Mouse (Mus musculus) small intestine, adult 2 months (tissue): ENCODE measurements around the gene Platr17. TPM values are rescaled to one million over a fixed set of nuclear protein-coding genes. Genes with fewer than 3 reads are reported as not detected.
A peak's percentile ranks its signal among the peaks of the same experiment; 100 is the strongest.

Experiments used
- H3K27ac ChIP-seq: fragments of 200-500 bp; 2 replicates; pipeline ENCODE4 v1.5.1; 2012; ENCODE audit warnings: low read depth, low read length, control low read depth, inconsistent platforms; ENCODE audit not compliant: insufficient read depth
- H3K27me3 ChIP-seq: fragments of 200-500 bp; 2 replicates; pipeline ENCODE4 v1.6.1; 2012; ENCODE audit warnings: mild to moderate bottlenecking, moderate library complexity, low read length, inconsistent platforms; ENCODE audit not compliant: control insufficient read depth, insufficient read depth
- H3K36me3 ChIP-seq: fragments of 200-500 bp; 2 replicates; pipeline ENCODE4 v1.6.1; 2012; ENCODE audit warnings: mild to moderate bottlenecking, low read length, control low read depth, inconsistent platforms; ENCODE audit not compliant: control insufficient read depth, insufficient read depth
- H3K4me1 ChIP-seq: fragments of 200-500 bp; 2 replicates; pipeline ENCODE4 v1.6.1; 2012; ENCODE audit warnings: low read length, inconsistent platforms, mixed read lengths; ENCODE audit not compliant: control insufficient read depth, insufficient read depth, insufficient read length
- H3K4me3 ChIP-seq: fragments of 200-500 bp; 2 replicates; pipeline ENCODE4 v1.5.1; 2012; ENCODE audit warnings: low read depth, mild to moderate bottlenecking, control low read depth, inconsistent platforms, low read length, moderate library complexity
- CTCF ChIP-seq: fragments of 200-500 bp; IDR thresholded peaks from 2 replicates; pipeline ENCODE4 v1.5.1; 2012; ENCODE audit warnings: low read depth, mild to moderate bottlenecking, control low read depth, inconsistent platforms, low read length, moderate library complexity, mixed read lengths; ENCODE audit not compliant: insufficient replicate concordance, insufficient read length; ENCODE audit errors: extremely low read depth
- POLR2A ChIP-seq: fragments of 200-500 bp; IDR thresholded peaks from 2 replicates; pipeline ENCODE4 v1.6.1; 2012; ENCODE audit warnings: low read depth, mild to moderate bottlenecking, control low read depth, inconsistent platforms, low read length, moderate library complexity
- WGBS: fragments of 180-500 bp; shearing (Covaris S2); methylation state at CpG from one replicate; pipeline ENCODE4 v1.1.7; 2018; 5-methylcytosine and 5-hydroxymethylcytosine counted together
- polyA plus RNA-seq: library from polyadenylated mRNA; depleted of rRNA; stranded (reverse); fragments of >200 nt; gene quantifications from 2 replicates; pipeline ENCODE4 v1.2.3, GENCODE M21; 2012

Gene Platr17
- polyA plus RNA-seq, 1 experiment: not detected

DNA sequence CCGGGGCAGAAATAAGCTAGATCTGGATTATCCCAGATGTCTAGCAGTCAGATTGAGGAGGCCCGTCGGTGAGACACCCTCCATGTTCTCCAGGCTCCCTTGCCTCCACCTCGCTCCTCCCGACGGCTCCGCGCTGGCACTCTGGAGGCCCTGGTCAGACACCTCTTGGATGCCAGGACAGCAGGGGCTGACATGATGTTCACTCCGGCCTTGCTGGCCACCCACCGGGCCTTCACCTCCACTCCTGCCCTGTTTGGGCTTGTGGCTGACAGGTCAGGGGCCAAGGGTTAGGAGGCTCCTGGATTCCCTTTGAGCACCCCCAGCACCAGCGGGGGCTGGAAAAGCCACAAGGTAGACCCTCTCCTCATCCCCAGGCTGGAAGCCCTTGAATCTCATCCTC is 27.0 kb downstream of the Platr17 start:
- TF ChIP-seq CTCF: no peak
- TF ChIP-seq POLR2A: no peak
- Histone ChIP-seq H3K4me3 (no peak overlapping the region), H3K27ac (no peak overlapping the region), H3K36me3 (peaks cover 21% of the 10 kb centered on the region), H3K27me3 (no peaks in the 10 kb centered on the region), H3K4me1 (peaks cover 2% of the 10 kb centered on the region; the same call in 1 of the 2 replicates)
- WGBS: 95% methylated on average over 11 of the region's 11 CpGs

DNA sequence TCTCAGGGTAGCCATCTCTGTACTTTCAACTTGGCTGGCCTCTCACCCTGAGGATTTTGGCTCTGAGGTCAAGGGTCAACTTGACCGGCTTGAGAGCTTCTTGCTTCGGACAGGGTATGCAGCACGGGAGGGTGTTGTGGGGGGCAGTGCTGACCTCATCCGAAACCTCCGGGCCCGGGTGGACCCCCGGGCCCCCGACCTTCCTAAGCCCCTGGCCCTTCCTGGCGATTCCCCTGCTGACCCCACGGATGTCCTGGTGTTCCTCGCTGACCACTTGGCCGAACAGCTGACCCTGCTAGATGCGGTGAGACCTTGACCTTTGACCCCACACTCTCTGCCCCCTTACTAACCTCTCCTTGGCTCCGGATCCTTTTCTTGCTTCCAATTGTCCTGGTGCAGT is 27.5 kb downstream of the Platr17 start:
- Histone ChIP-seq H3K4me1 (peaks cover 2% of the 10 kb centered on the region; the same call in 1 of the 2 replicates), H3K36me3 (peaks cover 17% of the 10 kb centered on the region), H3K27ac (no peak overlapping the region), H3K4me3 (no peak overlapping the region), H3K27me3 (no peaks in the 10 kb centered on the region)
- WGBS: 90% methylated on average over 14 of the region's 14 CpGs
- no peak for TF ChIP-seq POLR2A
- TF ChIP-seq CTCF: no peak

DNA sequence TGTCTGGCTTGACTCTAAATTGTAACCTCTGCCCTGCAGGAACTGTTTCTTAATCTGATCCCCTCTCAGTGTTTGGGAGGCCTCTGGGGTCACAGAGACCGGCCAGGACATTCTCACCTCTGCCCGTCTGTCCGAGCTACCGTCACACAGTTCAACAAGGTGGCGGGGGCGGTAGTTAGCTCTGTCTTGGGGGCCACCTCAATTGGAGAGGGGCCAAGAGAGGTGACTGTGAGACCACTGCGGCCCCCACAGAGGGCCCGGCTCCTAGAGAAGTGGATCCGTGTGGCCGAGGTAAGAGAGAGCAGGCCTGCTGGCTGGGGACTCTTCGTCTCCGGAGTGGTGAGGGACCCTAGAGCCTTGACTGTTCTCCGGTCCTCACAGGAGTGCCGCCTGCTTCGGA is 28.0 kb downstream of the Platr17 start:
- Histone ChIP-seq H3K36me3 (peaks cover 15% of the 10 kb centered on the region), H3K4me1 (peaks cover 2% of the 10 kb centered on the region; the same call in 1 of the 2 replicates), H3K4me3 (no peak overlapping the region), H3K27me3 (no peaks in the 10 kb centered on the region), H3K27ac (no peak overlapping the region)
- TF ChIP-seq POLR2A (no peak), CTCF (no peak)
- 94% methylated on average over 15 of the region's 15 CpGs for WGBS

DNA sequence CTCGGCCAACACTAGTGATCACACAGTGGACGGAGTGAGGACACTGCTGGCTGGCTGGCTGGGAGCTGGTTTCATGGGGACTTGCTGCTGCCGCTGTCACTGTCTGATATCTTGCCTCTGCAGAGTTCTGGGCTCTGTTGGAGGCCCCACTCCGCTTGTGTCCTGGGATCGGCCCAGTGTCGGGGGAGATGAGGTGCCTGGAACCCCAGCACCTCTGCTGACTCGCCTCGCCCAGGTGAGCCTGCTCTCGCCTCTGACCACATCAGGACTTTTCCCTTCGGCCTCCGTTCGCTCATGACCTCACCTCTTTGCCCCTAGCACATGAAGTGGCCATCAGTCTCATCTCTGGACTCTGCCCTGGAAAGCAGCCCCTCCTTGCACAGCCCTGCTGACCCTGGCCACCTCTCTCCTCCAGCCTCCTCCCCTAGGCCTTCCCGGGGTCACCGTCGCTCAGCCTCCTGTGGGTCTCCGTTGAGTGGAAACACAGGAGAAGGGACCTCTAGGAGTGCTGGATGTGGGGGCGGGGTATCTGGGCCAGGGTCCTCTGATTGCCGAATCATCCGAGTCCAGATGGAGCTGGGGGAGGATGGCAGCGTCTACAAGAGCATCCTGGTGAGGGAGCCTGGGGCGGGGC is 30.6 kb downstream of the Platr17 start:
- H3K36me3 ChIP-seq: peaks cover 11% of the 10 kb centered on the region; the same call in 1 of the 2 replicates
- peaks cover 8% of the 10 kb centered on the region for H3K4me1 ChIP-seq
- H3K27me3 ChIP-seq: no peaks in the 10 kb centered on the region
- no peak overlapping the region for H3K4me3 ChIP-seq
- H3K27ac ChIP-seq: no peak overlapping the region
- WGBS: 91% methylated on average over 21 of the region's 21 CpGs
- TF ChIP-seq POLR2A (no peak), CTCF (no peak)

DNA sequence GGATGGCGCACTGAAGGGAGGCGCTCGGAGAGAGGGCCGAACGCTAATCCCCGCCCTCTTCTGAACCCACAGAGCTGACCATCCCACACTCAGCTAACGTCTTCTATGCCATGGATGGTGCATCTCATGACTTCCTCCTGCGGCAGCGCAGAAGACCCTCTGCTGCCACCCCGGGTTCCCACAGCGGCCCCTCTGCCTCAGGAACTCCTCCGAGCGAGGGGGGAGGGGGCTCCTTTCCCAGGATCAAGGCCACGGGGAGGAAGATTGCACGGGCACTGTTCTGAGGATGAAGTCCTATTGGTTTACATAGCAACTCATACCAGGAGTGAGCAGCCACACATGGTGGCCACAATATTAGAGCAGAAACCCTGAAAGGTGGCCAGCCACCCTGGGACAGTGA is 32.1 kb downstream of the Platr17 start:
- TF ChIP-seq POLR2A (no peak), CTCF (no peak)
- WGBS: 86% methylated on average over 15 of the region's 15 CpGs
- Histone ChIP-seq H3K36me3 (peaks cover 11% of the 10 kb centered on the region; the same call in 1 of the 2 replicates), H3K4me1 (peaks cover 15% of the 10 kb centered on the region), H3K4me3 (no peak overlapping the region), H3K27ac (no peak overlapping the region), H3K27me3 (no peaks in the 10 kb centered on the region)

DNA sequence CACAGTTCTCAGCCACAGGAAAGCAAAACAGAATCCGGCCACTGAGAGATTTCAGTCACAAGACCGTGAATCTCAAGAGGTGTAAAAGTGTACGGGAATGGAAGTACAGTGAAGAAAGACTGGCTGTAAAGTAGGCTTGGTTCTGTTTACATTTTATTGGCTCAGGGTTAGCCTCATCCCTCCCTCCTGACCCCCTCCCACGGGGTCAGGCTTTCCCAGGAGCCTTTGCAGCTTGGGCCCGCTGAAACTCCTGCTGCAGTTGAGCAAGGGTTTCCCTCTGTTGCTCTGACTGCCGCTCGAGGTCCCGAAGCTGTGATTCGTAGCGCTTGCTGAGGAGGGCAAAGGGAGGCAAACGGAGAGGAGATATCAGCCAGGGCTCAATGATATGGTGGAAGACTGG is 33.8 kb downstream of the Platr17 start:
- H3K4me1 ChIP-seq: peaks cover 13% of the 10 kb centered on the region
- TF ChIP-seq CTCF: no peak
- TF ChIP-seq POLR2A: no peak
- no peaks in the 10 kb centered on the region for H3K27me3 ChIP-seq
- H3K36me3 ChIP-seq: peaks cover 11% of the 10 kb centered on the region
- 64% methylated on average over 11 of the region's 11 CpGs for WGBS
- H3K4me3 ChIP-seq: no peak overlapping the region
- no peak overlapping the region for H3K27ac ChIP-seq

DNA sequence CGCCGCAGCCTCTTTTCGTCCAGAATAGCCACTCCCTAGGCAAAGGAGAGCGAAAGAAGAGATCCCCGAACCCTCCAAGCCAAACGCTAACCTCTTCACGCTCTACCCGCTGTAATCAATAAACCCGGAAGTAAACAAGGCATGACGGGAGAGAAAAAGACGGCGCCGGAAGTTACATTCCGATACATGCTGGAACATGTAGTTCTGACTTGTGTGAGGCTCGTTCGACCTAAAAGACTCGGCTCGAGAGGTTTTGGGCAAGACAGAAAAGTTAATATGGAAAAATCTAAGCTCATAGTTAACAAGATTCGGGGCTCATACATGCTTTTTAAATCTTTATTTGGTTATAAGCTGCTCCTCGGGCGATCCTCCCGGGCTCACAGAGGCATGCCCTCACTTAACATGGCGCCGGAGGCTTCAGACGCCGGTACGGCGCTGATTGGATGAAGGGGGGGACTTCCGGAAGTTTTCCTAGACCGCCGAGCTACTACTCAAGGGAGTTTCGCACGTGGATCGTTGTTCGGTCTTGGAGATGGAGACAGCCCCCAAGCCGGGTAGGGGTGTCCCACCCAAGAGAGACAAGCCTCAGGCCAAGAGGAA is 35.4 kb downstream of the Platr17 start, which contains the start of the genes Pfdn6 and Wdr46:
Gene Pfdn6 (minus strand): TSS at position 138 of the 600 bp plus-strand sequence.
Gene Wdr46 (plus strand): TSS at position 455 of the 600 bp plus-strand sequence.
- peaks cover 9% of the 10 kb centered on the region for H3K36me3 ChIP-seq
- no peak within 1 kb of the TSS for H3K27ac ChIP-seq
- no peak for TF ChIP-seq POLR2A
- no peak for TF ChIP-seq CTCF
- no peaks in the 10 kb centered on the region for H3K27me3 ChIP-seq
- peaks cover 13% of the 10 kb centered on the region for H3K4me1 ChIP-seq
- peak within 1 kb of the TSS; percentile 94 for H3K4me3 ChIP-seq
- WGBS: under 1% methylated on average over 36 of the region's 36 CpGs
